Mouse (Mus musculus) limb, embryonic 12.5 days (tissue): Measurements from ENCODE around the gene Gabpa. TPM values are rescaled to one million over a fixed set of nuclear protein-coding genes. Genes with fewer than 3 reads are reported as not detected.

Experiments used
- ATAC-seq: fragments of 200-750 bp; cut with Nextera tagmentation; 2 replicates; pipeline ENCODE4 v1.8.0; 2017; ENCODE audit warnings: low read depth, moderate TSS enrichment; ENCODE audit not compliant: insufficient number of reproducible peaks, insufficient read depth, low FRiP score, low TSS enrichment
- H3K27ac ChIP-seq: fragments of 300-500 bp; sonication (generic); 2 replicates; pipeline ENCODE4 v1.5.1; 2016; ENCODE audit warnings: mild to moderate bottlenecking, moderate library complexity
- H3K27me3 ChIP-seq: fragments of 300-500 bp; sonication (generic); 2 replicates; pipeline ENCODE4 v1.6.1; 2016; ENCODE audit warnings: mild to moderate bottlenecking, moderate library complexity
- H3K36me3 ChIP-seq: fragments of 300-500 bp; sonication (generic); 2 replicates; pipeline ENCODE4 v1.6.1; 2016; ENCODE audit warnings: mild to moderate bottlenecking, moderate library complexity
- H3K4me1 ChIP-seq: fragments of 300-500 bp; sonication (generic); replicated peaks from 2 replicates; pipeline ENCODE4 v1.6.1; 2016
- H3K4me2 ChIP-seq: fragments of 300-500 bp; sonication (generic); 2 replicates; pipeline ENCODE4 v1.6.1; 2016; ENCODE audit warnings: mild to moderate bottlenecking, moderate library complexity
- H3K4me3 ChIP-seq: fragments of 300-500 bp; sonication (generic); replicated peaks from 2 replicates; pipeline ENCODE4 v1.5.1; 2016; ENCODE audit warnings: mild to moderate bottlenecking
- H3K9ac ChIP-seq: fragments of 300-500 bp; sonication (generic); replicated peaks from 2 replicates; pipeline ENCODE4 v1.6.1; 2016; ENCODE audit warnings: mild to moderate bottlenecking, moderate library complexity
- H3K9me3 ChIP-seq: fragments of 300-500 bp; sonication (generic); 2 replicates; pipeline ENCODE4 v1.6.1; 2016; ENCODE audit warnings: mild to moderate bottlenecking, moderate library complexity
- WGBS: fragments of 180-500 bp; shearing (Covaris S2); methylation state at CpG from one replicate; pipeline ENCODE4 v1.1.7; 2016; 5-methylcytosine and 5-hydroxymethylcytosine counted together
- polyA plus RNA-seq: library from polyadenylated mRNA; unstranded; fragments of >200 nt; fragmentation: Nextera tagmentation; extraction: Ambion mirVana; gene quantifications from 2 replicates; pipeline ENCODE4 v1.2.1, GENCODE M21; 2016

Gabpa gene
- polyA plus RNA-seq, 1 experiment from 2014 or later, result 39.0 TPM

GRCm38 (mm10) chr16:84853492-84853891 is 18.8 kb downstream of the Gabpa start:
- Histone ChIP-seq H3K27me3 (no peaks in the 10 kb centered on the region), H3K4me3 (no peak overlapping the region), H3K36me3 (peaks cover 81% of the 10 kb centered on the region), H3K4me1 (no peaks in the 10 kb centered on the region), H3K4me2 (no peak overlapping the region), H3K9ac (no peak overlapping the region), H3K27ac (no peak overlapping the region), H3K9me3 (no peaks in the 10 kb centered on the region)
- 95% methylated on average over 6 of the region's 6 CpGs for WGBS
- no peak for ATAC-seq

- Histone ChIP-seq H3K4me1 (no peaks in the 10 kb centered on the region), H3K4me3 (no peak overlapping the region), H3K9ac (no peak overlapping the region), H3K27me3 (no peaks in the 10 kb centered on the region), H3K9me3 (no peaks in the 10 kb centered on the region), H3K27ac (no peak overlapping the region), H3K36me3 (peaks cover 43% of the 10 kb centered on the region), H3K4me2 (no peak overlapping the region)
- 93% methylated on average over 8 of the region's 8 CpGs for WGBS
- no peak for ATAC-seq
Measured at GRCm38 (mm10) chr16:84864656-84865055, 29.9 kb downstream of the Gabpa start.

- ATAC-seq, result no peak
- Histone ChIP-seq H3K27me3 (no peaks in the 10 kb centered on the region), H3K9me3 (no peaks in the 10 kb centered on the region), H3K9ac (no peak overlapping the region), H3K4me3 (no peak overlapping the region), H3K4me1 (no peaks in the 10 kb centered on the region), H3K36me3 (no peaks in the 10 kb centered on the region), H3K27ac (no peak overlapping the region), H3K4me2 (no peak overlapping the region)
- 76% methylated on average over 8 of the region's 8 CpGs for WGBS
Measured at GRCm38 (mm10) chr16:84873805-84874204, 39.1 kb downstream of the Gabpa start.

GRCm38 (mm10) chr16:84875012-84875717 is 40.4 kb downstream of the Gabpa start:
- no peak overlapping the region for H3K27ac ChIP-seq
- H3K36me3 ChIP-seq, result no peaks in the 10 kb centered on the region
- H3K9ac ChIP-seq, result no peak overlapping the region
- no peak overlapping the region for H3K4me2 ChIP-seq
- WGBS, result 78% methylated on average over 24 of the region's 24 CpGs
- ATAC-seq, result no peak
- H3K9me3 ChIP-seq, result no peaks in the 10 kb centered on the region
- H3K27me3 ChIP-seq, result no peaks in the 10 kb centered on the region
- no peaks in the 10 kb centered on the region for H3K4me1 ChIP-seq
- no peak overlapping the region for H3K4me3 ChIP-seq

- H3K36me3 ChIP-seq, result no peaks in the 10 kb centered on the region
- 89% methylated on average over 7 of the region's 7 CpGs for WGBS
- no peak overlapping the region for H3K9ac ChIP-seq
- ATAC-seq, result no peak
- no peak overlapping the region for H3K4me2 ChIP-seq
- no peaks in the 10 kb centered on the region for H3K4me1 ChIP-seq
- no peak overlapping the region for H3K27ac ChIP-seq
- H3K9me3 ChIP-seq, result no peaks in the 10 kb centered on the region
- H3K4me3 ChIP-seq, result no peak overlapping the region
- H3K27me3 ChIP-seq, result no peaks in the 10 kb centered on the region
Measured at GRCm38 (mm10) chr16:84875718-84876035, 41.0 kb downstream of the Gabpa start.

GRCm38 (mm10) chr16:84876082-84876481 is 41.4 kb downstream of the Gabpa start:
- 74% methylated on average over 8 of the region's 8 CpGs for WGBS
- no peak overlapping the region for H3K9ac ChIP-seq
- no peak for ATAC-seq

GRCm38 (mm10) chr16:84879146-84879545 is 44.4 kb downstream of the Gabpa start:
- 13% methylated on average over 5 of the region's 5 CpGs for WGBS
- Histone ChIP-seq H3K4me1 (no peaks in the 10 kb centered on the region), H3K4me3 (no peak overlapping the region), H3K36me3 (no peaks in the 10 kb centered on the region), H3K27ac (no peak overlapping the region), H3K27me3 (no peaks in the 10 kb centered on the region), H3K9me3 (no peaks in the 10 kb centered on the region), H3K9ac (no peak overlapping the region), H3K4me2 (no peak overlapping the region)
- ATAC-seq, result no peak

More at GRCm38 (mm10) chr16:84876082-84876481, 41.4 kb downstream of the Gabpa start:
- H3K4me3 ChIP-seq, result no peak overlapping the region
- H3K36me3 ChIP-seq, result no peaks in the 10 kb centered on the region
- no peaks in the 10 kb centered on the region for H3K4me1 ChIP-seq
- no peak overlapping the region for H3K4me2 ChIP-seq
- no peaks in the 10 kb centered on the region for H3K9me3 ChIP-seq
- no peaks in the 10 kb centered on the region for H3K27me3 ChIP-seq
- H3K27ac ChIP-seq, result no peak overlapping the region

GRCm38 (mm10) chr16:84881168-84881567 is 46.4 kb downstream of the Gabpa start:
- Histone ChIP-seq H3K4me2 (no peak overlapping the region), H3K27ac (no peak overlapping the region), H3K36me3 (no peaks in the 10 kb centered on the region), H3K4me1 (no peaks in the 10 kb centered on the region), H3K9me3 (no peaks in the 10 kb centered on the region), H3K4me3 (no peak overlapping the region), H3K27me3 (no peaks in the 10 kb centered on the region), H3K9ac (no peak overlapping the region)
- 90% methylated on average over 9 of the region's 9 CpGs for WGBS
- no peak for ATAC-seq

- 75% methylated on average over 8 of the region's 8 CpGs for WGBS
- Histone ChIP-seq H3K9me3 (no peaks in the 10 kb centered on the region), H3K9ac (no peak overlapping the region), H3K27ac (no peak overlapping the region), H3K4me3 (no peak overlapping the region), H3K4me1 (no peaks in the 10 kb centered on the region), H3K27me3 (no peaks in the 10 kb centered on the region), H3K36me3 (no peaks in the 10 kb centered on the region), H3K4me2 (no peak overlapping the region)
- no peak for ATAC-seq
Measured at GRCm38 (mm10) chr16:84881754-84882321, 47.1 kb downstream of the Gabpa start.

GRCm38 (mm10) chr16:84884572-84884971 is 49.8 kb downstream of the Gabpa start:
- ATAC-seq, result no peak
- Histone ChIP-seq H3K9ac (no peak overlapping the region), H3K27ac (no peak overlapping the region), H3K9me3 (no peaks in the 10 kb centered on the region), H3K4me2 (no peak overlapping the region), H3K4me1 (no peaks in the 10 kb centered on the region), H3K4me3 (no peak overlapping the region), H3K27me3 (no peaks in the 10 kb centered on the region), H3K36me3 (no peaks in the 10 kb centered on the region)
- 83% methylated on average over 8 of the region's 8 CpGs for WGBS

- Histone ChIP-seq H3K27ac (no peak overlapping the region), H3K4me2 (no peak overlapping the region), H3K9ac (no peak overlapping the region), H3K4me3 (no peak overlapping the region), H3K9me3 (no peaks in the 10 kb centered on the region), H3K27me3 (no peaks in the 10 kb centered on the region), H3K36me3 (no peaks in the 10 kb centered on the region), H3K4me1 (no peaks in the 10 kb centered on the region)
- no peak for ATAC-seq
- 89% methylated on average over 4 of the region's 4 CpGs for WGBS
Measured at GRCm38 (mm10) chr16:84902995-84903394, 68.3 kb downstream of the Gabpa start.
